Mouse (Mus musculus) neural tube, embryonic 11.5 days (tissue): ENCODE measurements at regions not wholly inside any gene's neighbourhood (a gene's known extent, or its start where the extent isn't known, plus 50 kb on each side); places are given as distances from the start of the nearest gene placed in this dataset.
A peak's percentile ranks its signal among the peaks of the same experiment; 100 is the strongest.

ENCODE experiments used
- ATAC-seq: fragments of 200-750 bp; cut with Nextera tagmentation; 2 replicates; pipeline ENCODE4 v1.8.0; 2017; ENCODE audit warnings: moderate number of reproducible peaks, mild to moderate bottlenecking, moderate TSS enrichment, moderate library complexity; ENCODE audit not compliant: insufficient read depth, low FRiP score, low TSS enrichment
- DNase-seq: peaks from one replicate; pipeline ENCODE4 v3.0.0-alpha.2; 2015; ENCODE audit warnings: low spot score
- H3K27ac ChIP-seq: fragments of 300-500 bp; sonication (generic); 2 replicates; pipeline ENCODE4 v1.5.1; 2014; ENCODE audit warnings: low read depth, mild to moderate bottlenecking, low read length
- H3K27me3 ChIP-seq: fragments of 300-500 bp; sonication (generic); 2 replicates; pipeline ENCODE4 v1.6.1; 2014; ENCODE audit warnings: mild to moderate bottlenecking, low read length, mixed read lengths; ENCODE audit not compliant: control insufficient read depth, insufficient read depth
- H3K36me3 ChIP-seq: fragments of 300-500 bp; sonication (generic); 2 replicates; pipeline ENCODE4 v1.6.1; 2014; ENCODE audit warnings: mild to moderate bottlenecking, low read length, moderate library complexity, mixed read lengths; ENCODE audit not compliant: control insufficient read depth, insufficient read depth
- H3K4me1 ChIP-seq: fragments of 300-500 bp; sonication (generic); 2 replicates; pipeline ENCODE4 v1.6.1; 2014; ENCODE audit warnings: low read length, mixed read lengths; ENCODE audit not compliant: control insufficient read depth, insufficient read depth
- H3K4me2 ChIP-seq: fragments of 300-500 bp; sonication (generic); 2 replicates; pipeline ENCODE4 v1.6.1; 2014; ENCODE audit warnings: low read depth, mild to moderate bottlenecking, moderate library complexity
- H3K4me3 ChIP-seq: fragments of 300-500 bp; sonication (generic); 2 replicates; pipeline ENCODE4 v1.5.1; 2014; ENCODE audit warnings: low read depth, low read length
- H3K9ac ChIP-seq: fragments of 300-500 bp; sonication (generic); 2 replicates; pipeline ENCODE4 v1.6.1; 2014; ENCODE audit warnings: mild to moderate bottlenecking, low read length
- H3K9me3 ChIP-seq: fragments of 300-500 bp; sonication (generic); 2 replicates; pipeline ENCODE4 v1.6.1; 2016; ENCODE audit warnings: low read length; ENCODE audit not compliant: control insufficient read depth
- WGBS: fragments of 180-500 bp; shearing (Covaris S2); extraction: QIAGEN DNeasy Blood & Tissue Kit; methylation state at CpG from one replicate; pipeline ENCODE4 v1.1.7; 2014; 5-methylcytosine and 5-hydroxymethylcytosine counted together

GRCm38 (mm10) chr11:84729189-84729588 lies 90.1 kb downstream of the Mrm1 start:
- ATAC-seq (0 out of 2 replicates have a peak, but pooled peaks have one; percentile 27), DNase-seq (peak; percentile 68)
- 5% methylated on average over 2 of the region's 2 CpGs for WGBS
- H3K27ac ChIP-seq, result no peak overlapping the region
- no peaks in the 10 kb centered on the region for H3K9me3 ChIP-seq
- H3K4me1 ChIP-seq, result peaks cover 8% of the 10 kb centered on the region; the same call in 1 of the 2 replicates
- no peaks in the 10 kb centered on the region for H3K27me3 ChIP-seq
- H3K36me3 ChIP-seq, result no peaks in the 10 kb centered on the region
- H3K9ac ChIP-seq, result no peak overlapping the region
- no peak overlapping the region for H3K4me2 ChIP-seq
- no peak overlapping the region for H3K4me3 ChIP-seq

- Histone ChIP-seq H3K27ac (no peak overlapping the region; the same call in 1 of the 2 replicates), H3K9ac (no peak overlapping the region), H3K4me2 (no peak overlapping the region), H3K9me3 (no peaks in the 10 kb centered on the region), H3K36me3 (no peaks in the 10 kb centered on the region), H3K4me3 (no peak overlapping the region), H3K4me1 (peaks cover 8% of the 10 kb centered on the region; the same call in 1 of the 2 replicates), H3K27me3 (no peaks in the 10 kb centered on the region)
- no peak for DNase-seq
- peak; percentile 35; the same call in 1 of the 2 replicates for ATAC-seq
- 65% methylated on average over 18 of the region's 18 CpGs for WGBS
Observed at GRCm38 (mm10) chr11:84725936-84726613, 93.2 kb downstream of the Mrm1 start.

DNA sequence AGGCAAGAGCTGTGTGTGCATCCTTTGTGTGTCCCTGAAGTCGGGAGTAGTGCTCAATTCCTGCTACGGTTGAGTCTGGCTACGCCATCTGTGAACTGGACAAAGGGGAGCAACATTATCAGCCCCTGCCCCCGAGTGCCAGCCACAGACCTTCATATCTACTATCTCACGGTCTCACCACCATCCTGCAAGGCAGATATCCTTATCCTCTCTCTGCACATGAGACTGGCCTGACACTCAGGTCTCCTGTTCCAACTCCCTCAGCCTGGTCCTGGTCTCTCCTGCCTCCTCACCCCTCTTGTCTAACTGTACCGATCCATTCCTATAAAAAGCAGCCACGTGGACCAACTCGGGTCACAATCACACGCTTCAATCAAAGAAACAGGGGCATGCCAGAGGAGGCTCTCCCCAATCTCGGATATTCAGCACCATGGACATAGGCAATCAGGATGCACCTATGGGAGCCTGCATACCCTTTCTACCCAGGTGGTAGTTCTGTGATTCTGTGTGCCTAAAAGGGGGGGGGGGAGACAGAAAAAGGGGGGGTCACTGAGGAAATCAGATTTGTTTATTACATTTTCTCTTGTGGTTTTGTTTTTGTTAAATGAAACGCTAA lies 94.0 kb downstream of the Mrm1 start:
- Histone ChIP-seq H3K27me3 (no peaks in the 10 kb centered on the region), H3K27ac (peak overlapping the region; percentile 17), H3K4me1 (peaks cover 6% of the 10 kb centered on the region; the same call in 1 of the 2 replicates), H3K9me3 (no peaks in the 10 kb centered on the region), H3K4me2 (no peak overlapping the region), H3K9ac (no peak overlapping the region; the same call in 1 of the 2 replicates), H3K4me3 (no peak overlapping the region), H3K36me3 (no peaks in the 10 kb centered on the region)
- WGBS, result 47% methylated on average over 11 of the region's 11 CpGs
- ATAC-seq, result no peak
- no peak for DNase-seq

DNA sequence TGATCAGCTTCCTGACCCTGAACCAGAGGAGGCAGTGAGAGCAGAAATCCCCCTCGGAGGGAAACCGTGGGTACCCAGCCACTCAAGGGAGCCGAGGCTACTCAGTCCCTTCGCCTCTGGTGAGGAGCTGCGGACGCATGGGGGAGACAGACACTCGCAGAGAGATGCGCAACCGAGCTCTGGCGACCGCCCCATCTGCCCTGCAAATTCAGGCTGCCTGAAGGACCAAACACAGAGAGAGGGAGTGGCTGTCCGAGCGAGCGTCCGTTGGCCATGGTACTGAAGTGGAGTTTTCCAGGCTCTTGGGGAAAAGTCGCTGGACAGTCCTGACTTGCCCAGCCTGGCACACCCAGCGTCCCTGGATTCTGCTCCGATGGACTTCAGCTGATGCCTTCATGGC lies 95.2 kb downstream of the Mrm1 start:
- WGBS, result 4% methylated on average over 18 of the region's 18 CpGs
- Histone ChIP-seq H3K27me3 (no peaks in the 10 kb centered on the region), H3K9ac (no peak overlapping the region)

DNA sequence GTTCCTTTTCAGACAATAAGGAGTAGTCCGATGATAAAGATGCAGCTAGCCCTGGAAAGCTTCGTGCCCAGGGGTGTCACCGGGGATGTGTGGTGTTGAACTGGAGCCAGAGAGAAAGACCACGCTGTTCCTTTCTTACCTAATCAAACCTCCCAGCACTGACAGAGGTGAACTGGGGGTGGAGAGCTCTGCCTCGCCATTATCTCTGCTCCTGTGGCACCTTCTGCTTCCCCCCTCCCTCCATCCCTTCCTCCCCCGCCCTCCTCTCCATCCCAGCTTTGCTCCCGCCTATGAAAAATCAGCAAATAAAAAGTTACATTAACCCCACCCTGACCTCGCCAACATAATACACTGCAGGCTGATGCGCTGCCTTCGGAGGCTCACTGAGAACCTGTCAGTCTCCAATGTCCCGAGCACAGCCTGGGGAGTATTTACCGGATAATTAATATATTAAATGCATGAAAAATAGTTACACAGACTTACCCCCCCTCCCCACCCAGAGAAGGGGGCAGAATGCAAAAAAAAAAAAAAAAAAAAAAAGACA lies 96.6 kb downstream of the Mrm1 start:
- Histone ChIP-seq H3K36me3 (no peaks in the 10 kb centered on the region), H3K4me1 (peaks cover 6% of the 10 kb centered on the region; the same call in 1 of the 2 replicates), H3K27me3 (no peaks in the 10 kb centered on the region), H3K9me3 (no peaks in the 10 kb centered on the region), H3K4me3 (no peak overlapping the region), H3K9ac (no peak overlapping the region), H3K27ac (no peak overlapping the region), H3K4me2 (no peak overlapping the region)
- no peak for DNase-seq
- ATAC-seq, result no peak
- WGBS, result 55% methylated on average over 12 of the region's 12 CpGs

More for the DNA sequence above, 95.2 kb downstream of the Mrm1 start:
- Histone ChIP-seq H3K4me1 (peaks cover 6% of the 10 kb centered on the region; the same call in 1 of the 2 replicates), H3K4me3 (no peak overlapping the region), H3K9me3 (no peaks in the 10 kb centered on the region), H3K36me3 (no peaks in the 10 kb centered on the region), H3K27ac (peak overlapping the region; percentile 42; the same call in 1 of the 2 replicates), H3K4me2 (0 out of 2 replicates have a peak overlapping the region, but pooled peaks have one; percentile 8)
- DNase-seq (peak; percentile 71), ATAC-seq (no peak; the same call in 1 of the 2 replicates)

- Histone ChIP-seq H3K36me3 (no peaks in the 10 kb centered on the region), H3K9ac (no peak overlapping the region), H3K27ac (no peak overlapping the region), H3K4me3 (no peak overlapping the region), H3K27me3 (no peaks in the 10 kb centered on the region), H3K4me1 (peaks cover 3% of the 10 kb centered on the region; the same call in 1 of the 2 replicates), H3K4me2 (no peak overlapping the region), H3K9me3 (no peaks in the 10 kb centered on the region)
- DNase-seq (no peak), ATAC-seq (no peak)
- 39% methylated on average over 3 of the region's 3 CpGs for WGBS
Observed at GRCm38 (mm10) chr11:84721979-84722378, 97.3 kb downstream of the Mrm1 start.

DNA sequence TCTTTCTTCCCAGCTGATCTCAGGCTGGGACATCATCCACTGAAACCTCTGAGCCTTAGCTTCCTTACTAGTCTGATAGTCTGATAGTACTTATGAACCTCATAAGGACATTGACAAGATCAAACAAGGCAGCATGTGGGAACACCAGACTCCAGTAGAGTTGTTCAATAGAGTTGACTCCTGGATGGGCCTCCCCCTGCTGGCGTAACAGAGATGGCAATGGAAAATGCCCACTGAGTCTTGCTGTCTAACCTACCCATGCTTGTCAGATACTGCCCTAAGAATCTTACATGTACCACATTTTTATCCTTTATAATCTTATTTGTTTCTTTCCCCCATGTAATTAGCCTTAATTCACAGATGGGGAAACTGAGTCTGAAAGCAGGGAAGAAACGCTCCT lies 98.2 kb downstream of the Mrm1 start:
- H3K4me1 ChIP-seq, result 0 out of 2 replicates have a peak, but pooled peaks cover 3% of the 10 kb centered on the region
- no peak for ATAC-seq
- WGBS, result 67% methylated on average over 2 of the region's 2 CpGs
- no peaks in the 10 kb centered on the region for H3K36me3 ChIP-seq
- H3K4me2 ChIP-seq, result no peak overlapping the region
- H3K9ac ChIP-seq, result no peak overlapping the region
- H3K9me3 ChIP-seq, result no peaks in the 10 kb centered on the region
- DNase-seq, result no peak
- no peak overlapping the region for H3K4me3 ChIP-seq
- no peaks in the 10 kb centered on the region for H3K27me3 ChIP-seq
- H3K27ac ChIP-seq, result no peak overlapping the region

DNA sequence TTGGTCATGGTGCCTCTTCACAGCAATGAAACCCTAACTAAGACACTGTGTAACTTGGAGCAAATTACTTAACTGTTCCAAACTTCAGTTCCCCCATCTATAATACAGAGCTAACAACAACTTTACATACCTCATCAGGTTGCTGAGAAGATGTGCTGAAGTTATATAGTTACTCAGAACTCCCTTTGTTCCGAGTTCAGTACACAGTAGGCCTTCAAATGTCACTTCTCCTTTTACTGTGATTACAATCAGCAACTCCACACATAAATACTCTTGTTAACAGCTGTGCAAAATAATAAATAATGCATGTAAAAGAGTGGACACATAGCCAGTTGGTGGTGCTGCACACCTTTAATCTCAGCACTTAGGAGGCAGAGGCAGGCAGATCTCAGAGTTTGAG lies 99.5 kb downstream of the Mrm1 start:
- WGBS, result 91% methylated on average over 1 of the region's 1 CpGs
- no peak for DNase-seq
- Histone ChIP-seq H3K9ac (no peak overlapping the region), H3K9me3 (no peaks in the 10 kb centered on the region), H3K27ac (no peak overlapping the region), H3K4me1 (0 out of 2 replicates have a peak, but pooled peaks cover 2% of the 10 kb centered on the region), H3K4me2 (no peak overlapping the region), H3K36me3 (no peaks in the 10 kb centered on the region), H3K4me3 (no peak overlapping the region), H3K27me3 (no peaks in the 10 kb centered on the region)
- ATAC-seq, result no peak
